Mouse (Mus musculus): ENCODE measurements around the gene Rbms3. TPM values are rescaled to one million over a fixed set of nuclear protein-coding genes. Genes with fewer than 3 reads are reported as not detected.

The Rbms3 gene
- polyA plus RNA-seq (2012; rRNA removed; ENCODE audit: low replicate concordance): 19.1 and 22.6 TPM in 2 replicates

GRCm38 (mm10) chr9:117629771-117630170 lies at the start of gene Rbms3:
TSS of gene Rbms3 (minus strand) at chr9:117629913.

